Mouse (Mus musculus) embryonic facial prominence, embryonic 12.5 days (tissue): ENCODE measurements around the gene Ptprn. TPM values are rescaled to one million over a fixed set of nuclear protein-coding genes. Genes with fewer than 3 reads are reported as not detected.
A peak's percentile ranks its signal among the peaks of the same experiment; 100 is the strongest.

Source experiments
- ATAC-seq: fragments of 200-750 bp; cut with Nextera tagmentation; 2 replicates; pipeline ENCODE4 v1.8.0; 2017; ENCODE audit not compliant: insufficient number of reproducible peaks, insufficient read depth, low FRiP score, low TSS enrichment
- H3K27ac ChIP-seq: fragments of 300-500 bp; sonication (generic); 2 replicates; pipeline ENCODE4 v1.5.1; 2016; ENCODE audit warnings: mild to moderate bottlenecking
- H3K27me3 ChIP-seq: fragments of 300-500 bp; sonication (generic); 2 replicates; pipeline ENCODE4 v1.6.1; 2016; ENCODE audit warnings: mild to moderate bottlenecking, moderate library complexity
- H3K36me3 ChIP-seq: fragments of 300-500 bp; sonication (generic); 2 replicates; pipeline ENCODE4 v1.6.1; 2016; ENCODE audit warnings: mild to moderate bottlenecking
- H3K4me1 ChIP-seq: fragments of 300-500 bp; sonication (generic); 2 replicates; pipeline ENCODE4 v1.6.1; 2016
- H3K4me2 ChIP-seq: fragments of 300-500 bp; sonication (generic); replicated peaks from 2 replicates; pipeline ENCODE4 v1.6.1; 2016; ENCODE audit warnings: mild to moderate bottlenecking, moderate library complexity
- H3K4me3 ChIP-seq: fragments of 300-500 bp; sonication (generic); 2 replicates; pipeline ENCODE4 v1.5.1; 2016; ENCODE audit warnings: mild to moderate bottlenecking
- H3K9ac ChIP-seq: fragments of 300-500 bp; sonication (generic); 2 replicates; pipeline ENCODE4 v1.6.1; 2016; ENCODE audit warnings: mild to moderate bottlenecking, moderate library complexity
- H3K9me3 ChIP-seq: fragments of 300-500 bp; sonication (generic); 2 replicates; pipeline ENCODE4 v1.6.1; 2016; ENCODE audit warnings: mild to moderate bottlenecking, moderate library complexity
- WGBS: fragments of 180-500 bp; shearing (Covaris S2); methylation state at CpG from one replicate; pipeline ENCODE4 v1.1.7; 2016; 5-methylcytosine and 5-hydroxymethylcytosine counted together
- microRNA-seq: library from miRNA; unstranded; fragments of <30 nt; microRNA quantifications from one replicate; pipeline ENCODE4, GENCODE M21; 2017
- polyA plus RNA-seq: library from polyadenylated mRNA; unstranded; fragments of >200 nt; fragmentation: Nextera tagmentation; extraction: Ambion mirVana; gene quantifications from 2 replicates; pipeline ENCODE4 v1.2.1, GENCODE M21; 2016

Gene Ptprn
- polyA plus RNA-seq, 1 experiment from 2014 or later = 2.0 TPM

GRCm38 (mm10) chr1:75210136-75211087 is 53.9 kb downstream of the Ptprn start, which contains the start of the genes Glb1l and Stk16:
Gene Glb1l, minus strand, starts transcription at chr1:75210813.
Gene Stk16, plus strand, starts transcription at chr1:75210838.
- 5% methylated on average over 42 of the region's 42 CpGs for WGBS
- Histone ChIP-seq H3K27me3 (no peaks in the 10 kb centered on the region), H3K9ac (peak within 1 kb of the TSS; percentile 92), H3K36me3 (peaks cover 31% of the 10 kb centered on the region), H3K4me1 (peaks cover 28% of the 10 kb centered on the region), H3K27ac (no peak within 1 kb of the TSS), H3K4me3 (peak within 1 kb of the TSS; percentile 95), H3K9me3 (no peaks in the 10 kb centered on the region), H3K4me2 (peak within 1 kb of the TSS; percentile 94)
- ATAC-seq = peak; percentile 89

- no peaks in the 10 kb centered on the region for H3K9me3 ChIP-seq
- no peak for ATAC-seq
- peak overlapping the region; percentile 64 for H3K9ac ChIP-seq
- WGBS = 11% methylated on average over 34 of the region's 34 CpGs
- peak overlapping the region; percentile 94 for H3K4me2 ChIP-seq
- H3K4me3 ChIP-seq = peak overlapping the region; percentile 46
- H3K27me3 ChIP-seq = no peaks in the 10 kb centered on the region
- peaks cover 28% of the 10 kb centered on the region for H3K4me1 ChIP-seq
- peaks cover 24% of the 10 kb centered on the region for H3K36me3 ChIP-seq
- H3K27ac ChIP-seq = 0 out of 2 replicates have a peak overlapping the region, but pooled peaks have one; percentile 19
These were observed 55.2 kb downstream of the Ptprn start for GRCm38 (mm10) chr1:75208967-75209678.

- peaks cover 38% of the 10 kb centered on the region for H3K36me3 ChIP-seq
- no peak for ATAC-seq
- WGBS = 94% methylated on average over 1 of the region's 1 CpGs
These were observed 63.1 kb downstream of the Ptprn start for GRCm38 (mm10) chr1:75201236-75201635.

More at GRCm38 (mm10) chr1:75201236-75201635, 63.1 kb downstream of the Ptprn start:
- no peak overlapping the region for H3K9ac ChIP-seq
- H3K4me1 ChIP-seq = no peaks in the 10 kb centered on the region
- no peak overlapping the region for H3K4me2 ChIP-seq
- H3K27me3 ChIP-seq = no peaks in the 10 kb centered on the region
- no peak overlapping the region for H3K27ac ChIP-seq
- no peak overlapping the region for H3K4me3 ChIP-seq
- H3K9me3 ChIP-seq = no peaks in the 10 kb centered on the region

Small RNA genes lying within 50 kb of the gene (microRNA-seq; reads per million reads assigned to microRNA genes)
- not detected for gene Gm27943

Other genes with a start within 250 kb of the Ptprn start
- 10.9 and 11.3 TPM in 2 replicates for gene Nhej1, start 139.3 kb downstream of the Ptprn start, polyA plus RNA-seq
- gene Slc23a3, start 130.6 kb downstream of the Ptprn start, polyA plus RNA-seq = 0.08 and 0.10 TPM in 2 replicates
- 45.1 and 46.2 TPM in 2 replicates for gene Cnppd1, start 121.8 kb downstream of the Ptprn start, polyA plus RNA-seq
- gene Retreg2, start 121.7 kb downstream of the Ptprn start, polyA plus RNA-seq = 43.4 and 46.7 TPM in 2 replicates
- gene Zfand2b, start 95.9 kb downstream of the Ptprn start, polyA plus RNA-seq = 40.6 and 42.4 TPM in 2 replicates
- gene Abcb6, start 84.1 kb downstream of the Ptprn start, polyA plus RNA-seq = 30.8 and 35.7 TPM in 2 replicates
- gene Ankzf1, start 72.4 kb downstream of the Ptprn start, polyA plus RNA-seq = 27.6 and 31.5 TPM in 2 replicates
- 29.0 and 32.5 TPM in 2 replicates for gene Atg9a, start 72.3 kb downstream of the Ptprn start, polyA plus RNA-seq
- 21.6 and 21.7 TPM in 2 replicates for gene Glb1l, start 53.7 kb downstream of the Ptprn start, polyA plus RNA-seq
- gene Stk16, start 53.7 kb downstream of the Ptprn start, polyA plus RNA-seq = 132 and 138 TPM in 2 replicates
- gene Tuba4a, start 44.6 kb downstream of the Ptprn start, polyA plus RNA-seq = 16.2 and 18.7 TPM in 2 replicates
- not detected in 2 replicates for gene A630095N17Rik, start 32.4 kb downstream of the Ptprn start, polyA plus RNA-seq
- gene Dnajb2, start 28.1 kb downstream of the Ptprn start, polyA plus RNA-seq = 40.0 and 45.0 TPM in 2 replicates
- gene Resp18, start 13.9 kb upstream of the Ptprn start, polyA plus RNA-seq = 1.8 and 5.4 TPM in 2 replicates
- gene Dnpep, start 53.5 kb upstream of the Ptprn start, polyA plus RNA-seq = 136 and 143 TPM in 2 replicates
- 15.9 and 20.1 TPM in 2 replicates for gene Des, start 95.8 kb upstream of the Ptprn start, polyA plus RNA-seq
- 26.1 and 26.7 TPM in 2 replicates for gene Speg, start 110.8 kb upstream of the Ptprn start, polyA plus RNA-seq
- 61.1 and 64.6 TPM in 2 replicates for gene Gmppa, start 171.4 kb upstream of the Ptprn start, polyA plus RNA-seq
- gene Asic4, start 185.9 kb upstream of the Ptprn start, polyA plus RNA-seq = 0.64 and 0.76 TPM in 2 replicates
- gene Chpf, start 214.8 kb upstream of the Ptprn start, polyA plus RNA-seq = 32.5 and 33.5 TPM in 2 replicates
- gene Tmem198, start 215.0 kb upstream of the Ptprn start, polyA plus RNA-seq = 2.5 and 3.1 TPM in 2 replicates
- gene Obsl1, start 241.9 kb upstream of the Ptprn start, polyA plus RNA-seq = 101 and 104 TPM in 2 replicates
- 11.7 and 11.8 TPM in 2 replicates for gene Inha, start 242.6 kb upstream of the Ptprn start, polyA plus RNA-seq